Mouse (Mus musculus) neutrophil, adult 83 days (primary cell): ENCODE measurements around the gene Zfp865. TPM values are rescaled to one million over a fixed set of nuclear protein-coding genes. Genes with fewer than 3 reads are reported as not detected.

Experiments used
- total RNA-seq, 2 experiments: library from RNA; stranded (reverse); gene quantifications; one replicate each; pipeline ENCODE4 v1.2.4; 2023

The Zfp865 gene
- total RNA-seq, result 10 to 100 TPM; 28.4 to 28.5 TPM

GRCm38 (mm10) chr7:5020000-5020681 lies at the start of gene Zfp865, which contains the start of gene Ccdc106:
Gene Zfp865 (plus strand): TSS chr7:5020376.
Gene Ccdc106 (plus strand): TSS chr7:5020553.

DNA sequence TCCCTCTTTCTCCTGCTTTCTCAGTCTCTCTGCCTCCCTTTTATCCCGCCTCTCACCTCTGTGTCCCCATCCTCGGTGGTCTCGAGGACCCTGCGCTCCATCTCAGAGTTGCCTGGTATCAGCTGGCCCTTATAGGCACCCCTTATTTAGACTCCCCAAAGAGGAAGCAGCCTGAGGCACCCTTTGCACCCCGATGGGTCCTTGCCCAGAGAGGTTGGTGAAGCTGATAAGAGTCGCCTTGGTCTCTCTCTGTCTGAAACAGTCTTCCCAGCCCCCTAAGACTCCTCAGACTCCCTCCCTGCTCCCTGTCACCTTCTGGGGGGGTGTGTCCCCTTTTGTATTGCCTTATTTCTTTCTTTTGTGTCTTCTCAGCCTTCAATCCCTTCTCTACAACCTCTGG lies 49.1 kb upstream of the Zfp865 start, which contains the start of gene Sbk3:
Gene Sbk3 (minus strand): TSS at position 101 of the 400 bp plus-strand sequence.

DNA sequence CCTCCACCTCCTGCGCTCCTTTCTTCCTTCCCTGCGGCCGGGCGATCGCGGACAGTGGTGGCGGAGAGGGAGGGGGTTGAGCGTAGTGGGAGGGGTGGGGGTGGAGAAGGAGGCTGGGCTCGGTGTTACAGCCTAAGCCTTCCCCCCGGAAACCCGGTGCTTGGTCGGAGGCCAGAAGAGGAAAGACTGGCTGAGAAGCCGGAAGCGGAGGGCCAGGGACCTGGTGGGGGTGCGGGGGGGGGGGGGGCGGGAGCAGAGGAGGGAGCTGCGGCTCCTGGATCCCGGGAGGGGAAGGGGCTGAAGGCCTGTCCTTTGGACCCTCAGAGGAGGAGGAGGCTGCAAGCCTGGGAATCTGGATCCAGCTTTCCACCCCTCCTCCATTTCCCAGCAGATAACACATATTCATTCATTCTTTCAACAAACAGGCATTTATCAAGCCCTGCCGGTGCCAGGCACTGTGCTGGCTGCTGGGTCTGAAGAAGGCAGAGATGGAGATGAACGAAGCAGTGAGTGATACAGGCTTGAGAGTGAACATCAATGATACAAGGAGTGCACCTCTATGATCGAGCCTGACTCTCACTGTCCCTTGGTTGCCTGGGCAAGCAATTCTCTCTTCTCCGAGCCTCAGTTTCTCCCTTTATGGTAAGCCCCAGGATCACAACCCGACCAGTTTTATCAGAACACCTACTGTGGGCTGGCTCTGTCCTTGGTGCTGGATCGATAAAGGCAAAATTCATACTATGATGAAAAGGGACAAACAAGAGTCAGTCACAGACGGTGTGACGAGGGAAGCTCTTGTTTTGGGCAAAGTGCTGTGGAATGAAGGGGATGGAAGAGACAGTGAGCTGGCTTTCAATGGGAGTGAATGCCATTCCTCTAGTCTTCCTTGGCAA lies 23.9 kb upstream of the Zfp865 start, which contains the start of gene Zfp579:
Gene Zfp579 (minus strand): TSS at position 156 of the 893 bp plus-strand sequence.

GRCm38 (mm10) chr7:5014251-5015117 lies 5.7 kb upstream of the Zfp865 start, which contains the start of the genes Zfp524 and Fiz1:
Gene Zfp524 (plus strand): TSS chr7:5014415.
Gene Fiz1 (minus strand): TSS chr7:5014697.

DNA sequence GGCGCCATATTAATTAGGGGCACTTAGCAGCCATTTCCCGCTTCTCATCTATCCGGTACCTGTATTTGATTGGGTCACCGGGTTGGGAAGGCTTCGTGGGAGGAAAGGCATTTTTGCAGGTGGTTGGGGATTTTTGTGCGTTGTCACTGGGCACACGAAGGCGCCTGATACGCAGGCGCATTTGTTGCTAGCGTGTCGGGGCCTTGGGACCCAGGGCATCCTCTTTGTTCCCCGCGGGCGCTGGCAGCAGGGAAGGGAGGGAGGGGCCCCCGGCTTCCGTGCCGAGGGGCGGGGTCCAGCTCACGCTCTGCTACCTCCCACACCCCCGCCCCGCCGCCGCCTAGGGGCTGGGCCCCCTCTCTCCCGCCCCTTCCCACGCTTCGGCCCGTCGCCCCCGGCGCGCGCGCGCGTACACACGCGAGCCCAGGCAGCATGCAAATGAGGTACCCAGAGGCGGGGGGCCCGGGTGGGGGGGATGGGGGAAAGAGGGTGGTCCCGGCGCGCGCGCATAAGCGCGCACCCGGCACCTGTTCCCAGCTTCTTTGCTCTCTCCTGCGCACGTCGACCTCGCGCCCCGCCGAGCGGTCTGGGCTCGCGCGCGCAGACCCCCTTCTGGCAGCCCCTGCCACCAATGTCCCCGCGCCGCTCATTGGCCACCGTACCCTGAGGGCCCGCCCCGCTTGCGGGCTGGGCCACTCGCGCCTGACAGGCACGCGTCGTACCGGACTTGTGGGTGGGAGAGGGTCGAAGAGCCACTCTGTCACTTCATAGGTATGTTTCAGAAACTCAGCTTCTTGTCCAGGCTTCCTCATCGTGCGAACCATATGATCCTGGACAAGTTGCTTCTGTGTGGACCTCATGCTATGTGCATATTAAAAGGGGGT lies 4.8 kb upstream of the Zfp865 start, which contains the start of gene Gm44973:
Gene Gm44973 (plus strand): TSS at position 379 of the 884 bp plus-strand sequence.

DNA sequence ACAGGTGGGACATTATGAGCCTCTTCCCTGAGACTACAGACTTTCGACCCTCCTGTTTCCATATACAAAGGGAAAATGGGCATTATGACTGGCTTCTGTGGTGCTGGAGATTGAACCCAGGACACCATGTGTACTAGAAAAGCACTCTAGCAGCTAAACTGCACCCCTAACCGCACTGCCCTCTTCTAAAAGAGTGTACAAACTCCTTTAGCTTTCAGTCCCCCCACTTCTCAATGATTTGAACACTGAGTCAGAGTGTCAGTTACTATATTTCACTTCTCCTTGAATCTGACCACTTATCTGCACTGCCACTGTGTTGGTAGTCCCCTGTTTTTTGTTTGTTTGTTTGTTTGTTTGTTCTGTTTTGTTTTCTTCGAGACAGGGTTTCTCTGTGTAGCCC lies 13.6 kb downstream of the Zfp865 start, which contains the start of gene 4632433K11Rik:
Gene 4632433K11Rik (plus strand): TSS at position 301 of the 400 bp plus-strand sequence.

DNA sequence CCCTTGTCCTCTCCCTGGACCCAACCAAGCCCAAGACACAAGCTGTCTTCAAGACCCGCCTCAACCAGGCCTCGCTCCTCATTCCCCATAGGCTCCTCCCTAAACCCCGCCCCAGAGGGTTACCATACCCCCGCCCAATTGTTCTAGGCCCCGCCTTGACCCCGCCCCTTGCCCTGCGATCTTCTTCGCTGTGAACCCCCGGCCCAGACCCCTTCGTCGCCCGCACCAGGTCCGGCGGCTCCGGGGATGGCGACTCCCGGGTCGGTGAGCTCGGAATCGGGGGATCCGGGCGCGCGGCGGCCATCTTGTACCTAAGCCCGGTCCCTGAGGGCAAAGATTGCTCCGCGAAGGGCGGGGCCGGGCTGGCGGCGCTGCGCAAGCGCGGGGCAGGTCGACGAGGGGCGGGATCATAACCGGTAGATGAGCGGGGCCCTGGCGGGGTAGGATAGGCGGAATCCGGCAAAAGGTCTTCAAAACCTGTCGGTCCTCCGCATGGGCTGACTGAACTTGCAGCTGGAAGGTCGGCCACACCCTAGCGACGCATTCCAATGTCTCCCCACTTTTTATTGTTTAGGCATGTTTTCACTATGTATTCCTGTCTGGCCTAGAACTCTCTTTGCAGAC lies 18.0 kb downstream of the Zfp865 start, which contains the start of gene Zfp784:
Gene Zfp784 (minus strand): TSS at position 338 of the 624 bp plus-strand sequence.

GRCm38 (mm10) chr7:5051193-5052192 lies 31.3 kb downstream of the Zfp865 start, which contains the start of gene Zfp580:
Gene Zfp580 (plus strand): TSS chr7:5051538.

DNA sequence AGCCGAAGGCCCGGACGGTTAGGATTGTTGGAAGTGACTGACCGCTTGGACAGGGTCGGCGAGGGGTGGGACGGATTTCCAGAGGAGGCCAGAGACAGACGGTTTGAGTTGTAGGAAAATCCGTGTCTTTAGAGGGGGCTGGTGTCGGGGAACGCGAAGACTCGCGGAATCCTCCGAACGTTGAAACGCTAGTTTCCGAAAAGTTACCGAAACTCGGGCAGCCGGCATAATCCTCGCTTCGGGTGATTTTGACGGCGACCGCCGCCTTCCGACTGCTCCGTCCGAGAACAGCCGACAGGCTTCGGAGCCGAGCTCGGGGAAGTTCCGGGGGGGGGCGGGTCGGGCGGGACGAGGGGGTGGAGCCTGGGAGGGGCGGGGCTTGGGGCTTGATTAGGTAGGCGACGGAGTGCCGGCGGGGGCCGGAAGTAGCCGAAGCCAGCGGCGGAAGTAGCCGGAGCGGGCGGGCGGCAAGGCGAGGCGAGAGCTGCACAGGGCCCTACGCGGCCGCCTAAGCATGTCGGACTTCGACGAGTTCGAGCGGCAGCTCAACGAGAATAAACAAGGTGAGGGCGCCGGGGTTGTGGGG lies 41.7 kb downstream of the Zfp865 start, which contains the start of gene U2af2:
Gene U2af2 (plus strand): TSS at position 370 of the 586 bp plus-strand sequence.

DNA sequence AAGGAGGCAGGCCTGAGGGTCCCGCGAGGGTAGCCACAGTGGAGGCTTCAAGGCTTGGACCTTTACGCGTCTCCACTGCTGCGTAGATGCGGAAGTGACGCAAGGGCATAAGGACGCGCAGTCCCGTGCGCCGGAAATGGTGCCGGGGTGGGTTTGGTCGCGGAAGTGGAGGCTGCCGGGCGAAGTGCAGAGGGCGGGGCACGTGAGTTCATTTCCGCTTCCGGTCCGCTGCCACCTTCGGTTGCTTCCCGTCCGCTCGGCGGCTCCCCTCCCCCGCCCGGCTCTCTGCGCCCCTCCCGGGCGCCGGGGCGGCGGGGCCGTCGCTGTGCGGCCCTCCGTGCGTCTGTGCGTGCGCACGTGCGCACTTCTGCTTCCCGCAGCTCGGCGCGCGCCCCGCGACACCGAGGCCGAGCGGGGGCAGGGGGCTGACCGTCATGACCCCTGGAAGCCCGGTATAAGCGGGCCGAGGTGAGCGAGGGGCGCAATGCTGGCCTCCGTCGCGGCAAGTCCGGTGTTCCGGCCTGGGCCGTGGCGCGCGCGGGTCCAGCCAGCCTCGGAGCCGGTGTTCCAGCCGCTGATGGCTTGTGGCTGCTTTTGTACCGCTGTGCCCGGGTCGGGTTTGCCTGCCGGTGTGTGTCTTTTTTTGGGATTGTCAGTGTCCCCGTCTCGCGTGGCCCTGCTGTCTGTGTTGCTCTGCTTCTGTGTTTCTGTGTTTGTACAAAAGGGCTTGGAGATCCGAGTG lies 60.0 kb downstream of the Zfp865 start, which contains the start of gene Epn1:
Gene Epn1 (plus strand): TSS at position 226 of the 742 bp plus-strand sequence.

Other genes starting within 250 kb of the Zfp865 start
- not detected for gene Fam71e2, start 249.1 kb upstream of the Zfp865 start, total RNA-seq
- not detected for gene Il11, start 237.5 kb upstream of the Zfp865 start, total RNA-seq
- not detected for gene Tmem190, start 237.4 kb upstream of the Zfp865 start, total RNA-seq
- 1 to 10 TPM; 2.1 to 2.4 TPM for gene Tmem238, start 230.7 kb upstream of the Zfp865 start, total RNA-seq
- gene Rpl28, start 227.5 kb upstream of the Zfp865 start, total RNA-seq, result 1,000 to 10,000 TPM in 1 of 2 experiments, 100 to 1,000 TPM in 1; 932 to 1,065 TPM
- 100 to 1,000 TPM; 229 to 230 TPM for gene Ube2s, start 207.8 kb upstream of the Zfp865 start, total RNA-seq
- not detected for gene Shisa7, start 175.7 kb upstream of the Zfp865 start, total RNA-seq
- 1 to 10 TPM; 4.5 to 7.4 TPM for gene Isoc2b, start 150.1 kb upstream of the Zfp865 start, total RNA-seq
- 1 to 10 TPM; 5.8 to 7.4 TPM for gene Isoc2a, start 143.2 kb upstream of the Zfp865 start, total RNA-seq
- not detected for gene Gm36210, start 113.9 kb upstream of the Zfp865 start, total RNA-seq
- 10 to 100 TPM; 12.6 to 13.0 TPM for gene Zfp628, start 105.2 kb upstream of the Zfp865 start, total RNA-seq
- 1 to 10 TPM; 2.3 to 3.0 TPM for gene Nat14, start 98.3 kb upstream of the Zfp865 start, total RNA-seq
- gene Ssc5d, start 94.6 kb upstream of the Zfp865 start, total RNA-seq, result under 1 TPM; 0.07 to 0.42 TPM
- gene Sbk2, start 56.0 kb upstream of the Zfp865 start, total RNA-seq, result not detected
- gene Sbk3, start 49.2 kb upstream of the Zfp865 start, total RNA-seq, result not detected
- gene Zfp579, start 24.2 kb upstream of the Zfp865 start, total RNA-seq, result 1 to 10 TPM; 4.7 to 5.2 TPM
- gene Zfp524, start 6.0 kb upstream of the Zfp865 start, total RNA-seq, result 10 to 100 TPM; 13.7 to 14.8 TPM
- gene Fiz1, start 5.7 kb upstream of the Zfp865 start, total RNA-seq, result 10 to 100 TPM; 26.8 to 27.6 TPM
- not detected for gene Gm44973, start 4.9 kb upstream of the Zfp865 start, total RNA-seq
- gene Ccdc106, start 177 bp downstream of the Zfp865 start, total RNA-seq, result under 1 TPM; 0.42 to 0.70 TPM
- under 1 TPM in 1 of 2 experiments, not detected in 1; 0.71 TPM for gene 4632433K11Rik, start 13.7 kb downstream of the Zfp865 start, total RNA-seq
- 1 to 10 TPM; 2.1 to 2.6 TPM for gene Zfp784, start 18.1 kb downstream of the Zfp865 start, total RNA-seq
- gene Zfp580, start 31.2 kb downstream of the Zfp865 start, total RNA-seq, result not detected
- gene U2af2, start 41.8 kb downstream of the Zfp865 start, total RNA-seq, result 100 to 1,000 TPM; 211 to 222 TPM
- gene Epn1, start 59.9 kb downstream of the Zfp865 start, total RNA-seq, result 100 to 1,000 TPM; 143 to 145 TPM
- gene Rfpl4, start 96.6 kb downstream of the Zfp865 start, total RNA-seq, result not detected
- not detected for gene Rasl2-9, start 105.6 kb downstream of the Zfp865 start, total RNA-seq
- not detected for gene Vmn1r55, start 129.3 kb downstream of the Zfp865 start, total RNA-seq
- not detected for gene Vmn1r56, start 176.4 kb downstream of the Zfp865 start, total RNA-seq
- gene Vmn1r57, start 198.1 kb downstream of the Zfp865 start, total RNA-seq, result not detected